Mouse (Mus musculus) hindbrain, postnatal 0 days (tissue): ENCODE measurements at regions not wholly inside any gene's neighbourhood (a gene's known extent, or its start where the extent isn't known, plus 50 kb on each side); places are given as distances from the start of the nearest gene placed in this dataset.

Experiments used
- ATAC-seq: fragments of 200-750 bp; cut with Nextera tagmentation; 2 replicates; pipeline ENCODE4 v1.8.0; 2017; ENCODE audit warnings: mild to moderate bottlenecking, moderate TSS enrichment, moderate library complexity
- DNase-seq: peaks from one replicate; pipeline ENCODE4 v3.0.0-alpha.2; 2015; ENCODE audit warnings: low spot score
- H3K27ac ChIP-seq: fragments of 300-500 bp; sonication (generic); 2 replicates; pipeline ENCODE4 v1.5.1; 2014; ENCODE audit warnings: mild to moderate bottlenecking
- H3K27me3 ChIP-seq: fragments of 300-500 bp; sonication (generic); 2 replicates; pipeline ENCODE4 v1.6.1; 2014; ENCODE audit warnings: low read length, mixed read lengths; ENCODE audit not compliant: insufficient read depth
- H3K36me3 ChIP-seq: fragments of 300-500 bp; sonication (generic); 2 replicates; pipeline ENCODE4 v1.6.1; 2014; ENCODE audit warnings: low read length, mixed read lengths; ENCODE audit not compliant: insufficient read depth
- H3K4me1 ChIP-seq: fragments of 300-500 bp; sonication (generic); 2 replicates; pipeline ENCODE4 v1.6.1; 2014; ENCODE audit warnings: antibody characterized with exemption, low read length, mixed read lengths; ENCODE audit not compliant: insufficient read depth
- H3K4me2 ChIP-seq: fragments of 300-500 bp; sonication (generic); 2 replicates; pipeline ENCODE4 v1.6.1; 2014; ENCODE audit warnings: low read depth, mild to moderate bottlenecking, low read length, moderate library complexity, mixed read lengths
- H3K4me3 ChIP-seq: fragments of 300-500 bp; sonication (generic); 2 replicates; pipeline ENCODE4 v1.5.1; 2014; ENCODE audit warnings: low read length
- H3K9ac ChIP-seq: fragments of 300-500 bp; sonication (generic); replicated peaks from 2 replicates; pipeline ENCODE4 v1.6.1; 2014; ENCODE audit warnings: mild to moderate bottlenecking, low read length, moderate library complexity, mixed read lengths
- H3K9me3 ChIP-seq: fragments of 300-500 bp; sonication (generic); 2 replicates; pipeline ENCODE4 v1.6.1; 2016; ENCODE audit warnings: low read length, mixed read lengths
- CTCF ChIP-seq: IDR thresholded peaks from 2 replicates; pipeline ENCODE4 v1.5.1; 2016; ENCODE audit warnings: antibody characterized with exemption, control low read depth, low read depth
- WGBS: fragments of 180-500 bp; shearing (Covaris S2); extraction: QIAGEN DNeasy Blood & Tissue Kit; methylation state at CpG from one replicate; pipeline ENCODE4 v1.1.7; 2014; 5-methylcytosine and 5-hydroxymethylcytosine counted together

- TF ChIP-seq CTCF: no peak
- Histone ChIP-seq H3K4me1 (no peaks in the 10 kb centered on the region), H3K4me3 (no peak overlapping the region), H3K9me3 (no peaks in the 10 kb centered on the region), H3K4me2 (no peak overlapping the region), H3K27ac (no peak overlapping the region), H3K9ac (no peak overlapping the region), H3K27me3 (no peaks in the 10 kb centered on the region), H3K36me3 (no peaks in the 10 kb centered on the region)
- DNase-seq: no peak
- no peak for ATAC-seq
- WGBS: 83% methylated on average over 5 of the region's 5 CpGs
These were observed 121.4 kb downstream of the CK137956 start for GRCm38 (mm10) chr4:127849306-127849705.

- no peak overlapping the region for H3K4me3 ChIP-seq
- ATAC-seq: no peak
- H3K9me3 ChIP-seq: no peaks in the 10 kb centered on the region
- no peak for TF ChIP-seq CTCF
- WGBS: 20% methylated on average over 3 of the region's 3 CpGs
- H3K36me3 ChIP-seq: no peaks in the 10 kb centered on the region
- no peak overlapping the region for H3K9ac ChIP-seq
- H3K27ac ChIP-seq: no peak overlapping the region
- H3K4me1 ChIP-seq: no peaks in the 10 kb centered on the region
- no peaks in the 10 kb centered on the region for H3K27me3 ChIP-seq
- DNase-seq: no peak
- H3K4me2 ChIP-seq: no peak overlapping the region
These were observed 124.4 kb downstream of the CK137956 start for GRCm38 (mm10) chr4:127846321-127846720.

GRCm38 (mm10) chr4:127843421-127843820 lies 127.3 kb downstream of the CK137956 start:
- no peak overlapping the region for H3K4me3 ChIP-seq
- WGBS: 60% methylated on average over 7 of the region's 7 CpGs
- ATAC-seq (no peak), DNase-seq (peak; percentile 55)
- H3K4me2 ChIP-seq: no peak overlapping the region
- no peak for TF ChIP-seq CTCF
- no peak overlapping the region for H3K9ac ChIP-seq
- no peak overlapping the region for H3K27ac ChIP-seq
- no peaks in the 10 kb centered on the region for H3K4me1 ChIP-seq
- no peaks in the 10 kb centered on the region for H3K9me3 ChIP-seq
- no peaks in the 10 kb centered on the region for H3K36me3 ChIP-seq
- H3K27me3 ChIP-seq: no peaks in the 10 kb centered on the region

- no peak for TF ChIP-seq CTCF
- 80% methylated on average over 6 of the region's 6 CpGs for WGBS
- Histone ChIP-seq H3K27ac (no peak overlapping the region), H3K4me1 (no peaks in the 10 kb centered on the region), H3K9ac (no peak overlapping the region), H3K9me3 (no peaks in the 10 kb centered on the region), H3K36me3 (no peaks in the 10 kb centered on the region), H3K4me2 (no peak overlapping the region), H3K4me3 (no peak overlapping the region), H3K27me3 (no peaks in the 10 kb centered on the region)
- no peak for DNase-seq
- no peak for ATAC-seq
These were observed 137.1 kb downstream of the CK137956 start for GRCm38 (mm10) chr4:127833668-127834067.

DNA sequence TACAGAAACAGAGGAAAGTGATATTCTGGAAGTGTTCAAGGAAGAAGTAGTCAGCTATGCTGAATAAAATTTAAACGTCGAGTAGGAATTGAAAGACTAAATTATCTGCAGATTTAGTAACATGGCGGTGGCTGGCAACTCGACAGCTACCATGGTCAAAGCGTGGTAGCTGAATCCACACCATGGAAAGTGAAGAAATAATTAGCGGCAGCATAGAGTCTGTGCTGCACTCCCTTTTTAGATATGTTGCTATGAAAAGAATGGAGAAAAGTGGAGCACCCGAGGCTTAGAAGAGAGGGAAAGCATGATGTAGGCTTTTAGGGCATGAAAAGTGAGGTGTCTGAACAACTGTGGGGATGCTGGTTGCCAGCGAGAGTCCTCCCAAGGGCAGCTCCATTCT lies 143.8 kb downstream of the CK137956 start:
- no peak overlapping the region for H3K27ac ChIP-seq
- no peak overlapping the region for H3K4me2 ChIP-seq
- DNase-seq (no peak), ATAC-seq (no peak)
- H3K4me1 ChIP-seq: no peaks in the 10 kb centered on the region
- WGBS: 93% methylated on average over 8 of the region's 8 CpGs
- H3K4me3 ChIP-seq: no peak overlapping the region
- H3K27me3 ChIP-seq: no peaks in the 10 kb centered on the region
- no peak overlapping the region for H3K9ac ChIP-seq
- no peaks in the 10 kb centered on the region for H3K9me3 ChIP-seq
- H3K36me3 ChIP-seq: no peaks in the 10 kb centered on the region
- no peak for TF ChIP-seq CTCF

GRCm38 (mm10) chr4:127819501-127819900 lies 151.2 kb downstream of the CK137956 start:
- H3K27ac ChIP-seq: no peak overlapping the region
- DNase-seq (no peak), ATAC-seq (no peak)
- TF ChIP-seq CTCF: no peak
- H3K4me3 ChIP-seq: no peak overlapping the region
- no peak overlapping the region for H3K4me2 ChIP-seq
- no peak overlapping the region for H3K9ac ChIP-seq
- H3K27me3 ChIP-seq: no peaks in the 10 kb centered on the region
- no peaks in the 10 kb centered on the region for H3K36me3 ChIP-seq
- H3K9me3 ChIP-seq: no peaks in the 10 kb centered on the region
- WGBS: 81% methylated on average over 8 of the region's 8 CpGs
- no peaks in the 10 kb centered on the region for H3K4me1 ChIP-seq

GRCm38 (mm10) chr4:127819009-127819408 lies 151.7 kb downstream of the CK137956 start:
- Histone ChIP-seq H3K27ac (no peak overlapping the region), H3K27me3 (no peaks in the 10 kb centered on the region), H3K9ac (no peak overlapping the region), H3K4me3 (no peak overlapping the region), H3K4me1 (no peaks in the 10 kb centered on the region), H3K4me2 (no peak overlapping the region), H3K9me3 (no peaks in the 10 kb centered on the region), H3K36me3 (no peaks in the 10 kb centered on the region)
- TF ChIP-seq CTCF: no peak
- 75% methylated on average over 5 of the region's 5 CpGs for WGBS
- DNase-seq (no peak), ATAC-seq (no peak)
